Mouse (Mus musculus): Measurements from ENCODE around the gene Aacs. TPM values are rescaled to one million over a fixed set of nuclear protein-coding genes. Genes with fewer than 3 reads are reported as not detected.

Gene Aacs
- polyA plus RNA-seq, 1 experiment = 0.25 TPM

GRCm38 (mm10) chr5:125460574-125460973 lies 15.0 kb upstream of the Aacs start:
- Histone ChIP-seq H3K4me3 (replicated peaks) (no peak overlapping the region), H3K27me3 (ENCODE audit: control insufficient read depth) (no peaks in the 10 kb centered on the region), H3K4me1 (ENCODE audit: control insufficient read depth) (peaks cover 56% of the 10 kb centered on the region), H3K36me3 (ENCODE audit: control insufficient read depth) (no peaks in the 10 kb centered on the region), H3K9me3 (ENCODE audit: control insufficient read depth, low read length) (no peaks in the 10 kb centered on the region)
- TF ChIP-seq TAL1 (IDR thresholded peaks at IDR 0.05; ENCODE audit: low read length) (no peak), GATA1 (IDR thresholded peaks at IDR 0.05; ENCODE audit: low read length) (no peak)

- TF ChIP-seq GATA1 (IDR thresholded peaks at IDR 0.05; ENCODE audit: low read length) (no peak), TAL1 (IDR thresholded peaks at IDR 0.05; ENCODE audit: low read length) (no peak)
- no peak overlapping the region for H3K4me3 ChIP-seq (replicated peaks)
- H3K4me1 ChIP-seq (ENCODE audit: control insufficient read depth) = peaks cover 56% of the 10 kb centered on the region
- H3K36me3 ChIP-seq (ENCODE audit: control insufficient read depth) = no peaks in the 10 kb centered on the region
- no peaks in the 10 kb centered on the region for H3K27me3 ChIP-seq (ENCODE audit: control insufficient read depth)
- H3K9me3 ChIP-seq (ENCODE audit: control insufficient read depth, low read length) = no peaks in the 10 kb centered on the region
Observed at GRCm38 (mm10) chr5:125461868-125462445, 13.7 kb upstream of the Aacs start.

- no peak for TF ChIP-seq TAL1 (IDR thresholded peaks at IDR 0.05; ENCODE audit: low read length)
- TF ChIP-seq GATA1 (IDR thresholded peaks at IDR 0.05; ENCODE audit: low read length) = no peak
- Histone ChIP-seq H3K27me3 (ENCODE audit: control insufficient read depth) (no peaks in the 10 kb centered on the region), H3K36me3 (ENCODE audit: control insufficient read depth) (no peaks in the 10 kb centered on the region), H3K4me1 (ENCODE audit: control insufficient read depth) (peaks cover 61% of the 10 kb centered on the region), H3K4me3 (replicated peaks) (peak overlapping the region; percentile 58), H3K9me3 (ENCODE audit: control insufficient read depth, low read length) (no peaks in the 10 kb centered on the region)
Observed at GRCm38 (mm10) chr5:125465192-125465591, 10.4 kb upstream of the Aacs start.

- H3K36me3 ChIP-seq (ENCODE audit: control insufficient read depth) = no peaks in the 10 kb centered on the region
- no peaks in the 10 kb centered on the region for H3K27me3 ChIP-seq (ENCODE audit: control insufficient read depth)
- peak overlapping the region; percentile 58 for H3K4me3 ChIP-seq (replicated peaks)
- TF ChIP-seq GATA1 (IDR thresholded peaks at IDR 0.05; ENCODE audit: low read length) (no peak), TAL1 (IDR thresholded peaks at IDR 0.05; ENCODE audit: low read length) (no peak)
- no peaks in the 10 kb centered on the region for H3K9me3 ChIP-seq (ENCODE audit: control insufficient read depth, low read length)
- peaks cover 67% of the 10 kb centered on the region for H3K4me1 ChIP-seq (ENCODE audit: control insufficient read depth)
Observed at GRCm38 (mm10) chr5:125465701-125466106, 9.9 kb upstream of the Aacs start.

DNA sequence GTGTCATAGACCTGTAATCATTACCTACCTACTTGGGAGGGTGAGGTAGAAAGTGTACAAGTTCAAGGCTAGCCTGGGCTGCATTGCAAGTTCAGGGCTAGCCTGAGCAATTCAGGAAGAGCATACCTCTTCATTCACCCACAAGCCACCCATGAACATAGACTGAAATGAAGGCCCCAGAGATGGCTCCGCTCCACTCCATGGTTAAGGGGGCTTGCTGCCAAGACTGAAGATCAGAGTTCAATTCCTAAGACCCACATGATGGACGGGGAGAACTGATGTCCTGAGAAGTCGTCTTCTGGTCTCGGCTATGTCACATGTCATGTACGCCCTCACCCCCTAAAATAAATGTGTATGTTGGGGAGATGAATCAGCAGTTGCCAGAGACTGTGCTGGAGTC lies 9.1 kb upstream of the Aacs start:
- Histone ChIP-seq H3K36me3 (ENCODE audit: control insufficient read depth) (no peaks in the 10 kb centered on the region), H3K4me3 (replicated peaks) (peak overlapping the region; percentile 58), H3K4me1 (ENCODE audit: control insufficient read depth) (peaks cover 69% of the 10 kb centered on the region), H3K27me3 (ENCODE audit: control insufficient read depth) (no peaks in the 10 kb centered on the region), H3K9me3 (ENCODE audit: control insufficient read depth, low read length) (no peaks in the 10 kb centered on the region)
- TF ChIP-seq GATA1 (IDR thresholded peaks at IDR 0.05; ENCODE audit: low read length) = no peak
- no peak for TF ChIP-seq TAL1 (IDR thresholded peaks at IDR 0.05; ENCODE audit: low read length)

- no peaks in the 10 kb centered on the region for H3K9me3 ChIP-seq (ENCODE audit: control insufficient read depth, low read length)
- H3K36me3 ChIP-seq (ENCODE audit: control insufficient read depth) = no peaks in the 10 kb centered on the region
- no peaks in the 10 kb centered on the region for H3K27me3 ChIP-seq (ENCODE audit: control insufficient read depth)
- TF ChIP-seq GATA1 (IDR thresholded peaks at IDR 0.05; ENCODE audit: low read length) (no peak), TAL1 (IDR thresholded peaks at IDR 0.05; ENCODE audit: low read length) (no peak)
- peaks cover 62% of the 10 kb centered on the region for H3K4me1 ChIP-seq (ENCODE audit: control insufficient read depth)
- no peak overlapping the region for H3K4me3 ChIP-seq (replicated peaks)
Observed at GRCm38 (mm10) chr5:125467261-125467660, 8.4 kb upstream of the Aacs start.

DNA sequence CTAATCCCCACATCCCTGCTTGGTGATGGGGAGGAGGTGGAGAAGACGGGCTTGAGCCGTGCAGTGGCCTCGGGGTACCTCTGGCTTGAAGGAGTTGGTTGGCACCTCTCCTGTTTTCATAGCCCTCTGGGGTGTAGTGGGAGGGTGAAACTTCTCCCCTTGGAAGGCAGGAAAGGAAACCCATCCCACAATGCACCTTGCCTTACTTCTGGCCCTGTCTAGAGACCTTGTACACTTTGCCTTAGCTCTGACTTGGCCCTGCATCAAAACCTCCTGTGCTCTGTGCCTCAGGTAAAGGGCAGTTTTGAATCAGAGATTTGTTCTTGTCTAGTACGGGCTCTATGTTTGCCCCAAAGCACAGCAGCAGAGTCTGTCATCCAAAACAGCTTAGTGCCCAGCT lies 4.9 kb upstream of the Aacs start:
- H3K27me3 ChIP-seq (ENCODE audit: control insufficient read depth) = no peaks in the 10 kb centered on the region
- no peaks in the 10 kb centered on the region for H3K36me3 ChIP-seq (ENCODE audit: control insufficient read depth)
- TF ChIP-seq TAL1 (IDR thresholded peaks at IDR 0.05; ENCODE audit: low read length) = no peak
- TF ChIP-seq GATA1 (IDR thresholded peaks at IDR 0.05; ENCODE audit: low read length) = no peak
- peaks cover 65% of the 10 kb centered on the region for H3K4me1 ChIP-seq (ENCODE audit: control insufficient read depth)
- H3K4me3 ChIP-seq (replicated peaks) = no peak overlapping the region
- no peaks in the 10 kb centered on the region for H3K9me3 ChIP-seq (ENCODE audit: control insufficient read depth, low read length)

DNA sequence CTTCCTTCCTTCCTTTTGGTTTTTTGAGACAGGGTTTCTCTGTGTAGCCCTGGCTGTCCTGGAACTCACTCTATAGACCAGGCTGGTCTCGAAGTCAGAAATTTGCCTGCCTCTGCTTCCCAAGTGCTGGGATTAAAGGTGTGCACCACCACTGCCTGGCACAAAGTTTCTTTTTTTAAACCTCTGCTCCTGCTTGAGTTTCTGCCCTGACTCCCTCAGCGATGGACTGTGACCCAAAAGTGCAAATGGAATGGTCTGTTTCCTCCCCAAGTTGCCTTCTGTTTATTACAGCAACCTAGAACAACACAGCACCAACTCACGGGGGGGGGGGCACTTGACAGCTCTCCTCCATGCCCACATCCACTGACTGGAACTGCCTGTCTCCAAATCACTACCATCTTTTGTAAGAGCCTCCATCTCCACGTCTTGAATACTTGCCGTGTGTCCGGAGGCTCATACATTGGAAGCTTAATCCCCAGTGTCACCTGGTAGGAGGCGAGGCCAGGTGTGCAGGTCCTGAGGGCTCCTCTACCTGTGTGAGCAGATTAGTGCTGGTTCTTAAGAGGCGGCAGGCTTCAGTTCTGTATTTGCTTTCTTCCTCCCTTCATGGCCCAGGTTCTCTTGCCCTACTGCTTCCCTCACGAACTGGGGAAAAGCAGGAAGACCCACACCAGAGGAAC lies 2.7 kb upstream of the Aacs start:
- H3K4me1 ChIP-seq (ENCODE audit: control insufficient read depth) = peaks cover 64% of the 10 kb centered on the region
- H3K36me3 ChIP-seq (ENCODE audit: control insufficient read depth) = no peaks in the 10 kb centered on the region; the same call in 1 of the 2 replicates
- H3K9me3 ChIP-seq (ENCODE audit: control insufficient read depth, low read length) = no peaks in the 10 kb centered on the region
- TF ChIP-seq GATA1 (IDR thresholded peaks at IDR 0.05; ENCODE audit: low read length) = no peak
- no peak for TF ChIP-seq TAL1 (IDR thresholded peaks at IDR 0.05; ENCODE audit: low read length)
- H3K27me3 ChIP-seq (ENCODE audit: control insufficient read depth) = no peaks in the 10 kb centered on the region
- H3K4me3 ChIP-seq (replicated peaks) = no peak overlapping the region

DNA sequence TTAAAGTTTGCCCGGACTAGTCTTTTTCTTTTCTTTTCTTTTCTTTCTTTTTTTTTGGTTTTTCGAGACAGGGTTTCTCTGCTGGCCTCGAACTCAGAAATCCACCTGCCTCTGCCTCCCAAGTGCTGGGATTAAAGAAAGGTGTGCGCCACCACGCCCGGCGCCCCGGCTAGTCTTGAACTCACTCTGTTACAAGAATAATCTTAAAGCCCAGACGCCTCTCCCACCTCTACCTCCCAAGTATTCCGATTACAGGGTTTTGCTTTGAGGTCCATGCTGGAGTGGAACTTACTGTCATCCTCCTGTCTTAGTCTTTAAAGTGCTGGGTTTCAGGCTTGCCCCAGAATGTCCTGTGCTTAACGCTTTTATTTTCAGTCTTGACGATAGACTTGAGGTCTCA lies 584 bp upstream of the Aacs start:
- Histone ChIP-seq H3K4me3 (replicated peaks) (peak overlapping the region; percentile 92), H3K36me3 (ENCODE audit: control insufficient read depth) (peaks cover 6% of the 10 kb centered on the region; the same call in 1 of the 2 replicates), H3K27me3 (ENCODE audit: control insufficient read depth) (no peaks in the 10 kb centered on the region), H3K4me1 (ENCODE audit: control insufficient read depth) (peaks cover 57% of the 10 kb centered on the region), H3K9me3 (ENCODE audit: control insufficient read depth, low read length) (no peaks in the 10 kb centered on the region)
- TF ChIP-seq TAL1 (IDR thresholded peaks at IDR 0.05; ENCODE audit: low read length) (no peak), GATA1 (IDR thresholded peaks at IDR 0.05; ENCODE audit: low read length) (no peak)
